Mouse (Mus musculus) limb, embryonic 10.5 days (tissue): ENCODE measurements at regions not wholly inside any gene's neighbourhood (a gene's known extent, or its start where the extent isn't known, plus 50 kb on each side); places are given as distances from the start of the nearest gene placed in this dataset.

ENCODE experiments used
- DNase-seq: peaks from one replicate; pipeline ENCODE4 v3.0.0-alpha.2; 2017; ENCODE audit warnings: low spot score
- H3K27ac ChIP-seq: fragments of 300-500 bp; sonication (generic); 2 replicates; pipeline ENCODE4 v1.5.1; 2016; ENCODE audit warnings: mild to moderate bottlenecking
- H3K27me3 ChIP-seq: fragments of 300-500 bp; sonication (generic); 2 replicates; pipeline ENCODE4 v1.6.1; 2016; ENCODE audit warnings: low read depth, mild to moderate bottlenecking; ENCODE audit not compliant: poor library complexity, severe bottlenecking
- H3K36me3 ChIP-seq: fragments of 300-500 bp; sonication (generic); 2 replicates; pipeline ENCODE4 v1.6.1; 2016; ENCODE audit warnings: mild to moderate bottlenecking, moderate library complexity
- H3K4me1 ChIP-seq: fragments of 300-500 bp; sonication (generic); 2 replicates; pipeline ENCODE4 v1.6.1; 2016
- H3K4me3 ChIP-seq: fragments of 300-500 bp; sonication (generic); 2 replicates; pipeline ENCODE4 v1.5.1; 2016; ENCODE audit warnings: mild to moderate bottlenecking, moderate library complexity
- H3K9me3 ChIP-seq: fragments of 300-500 bp; sonication (generic); replicated peaks from 2 replicates; pipeline ENCODE4 v1.6.1; 2016; ENCODE audit warnings: mild to moderate bottlenecking
- WGBS: fragments of 180-500 bp; shearing (Covaris S2); methylation state at CpG from one replicate; pipeline ENCODE4 v1.1.7; 2016; 5-methylcytosine and 5-hydroxymethylcytosine counted together

GRCm38 (mm10) chr6:135527879-135528278, 165.5 kb downstream of the Emp1 start:
- Histone ChIP-seq H3K9me3 (no peaks in the 10 kb centered on the region), H3K27ac (no peak overlapping the region), H3K27me3 (peaks cover 19% of the 10 kb centered on the region; the same call in 1 of the 2 replicates), H3K36me3 (no peaks in the 10 kb centered on the region), H3K4me3 (no peak overlapping the region), H3K4me1 (peaks cover 23% of the 10 kb centered on the region)
- 82% methylated on average over 4 of the region's 4 CpGs for WGBS
- no peak for DNase-seq

DNA sequence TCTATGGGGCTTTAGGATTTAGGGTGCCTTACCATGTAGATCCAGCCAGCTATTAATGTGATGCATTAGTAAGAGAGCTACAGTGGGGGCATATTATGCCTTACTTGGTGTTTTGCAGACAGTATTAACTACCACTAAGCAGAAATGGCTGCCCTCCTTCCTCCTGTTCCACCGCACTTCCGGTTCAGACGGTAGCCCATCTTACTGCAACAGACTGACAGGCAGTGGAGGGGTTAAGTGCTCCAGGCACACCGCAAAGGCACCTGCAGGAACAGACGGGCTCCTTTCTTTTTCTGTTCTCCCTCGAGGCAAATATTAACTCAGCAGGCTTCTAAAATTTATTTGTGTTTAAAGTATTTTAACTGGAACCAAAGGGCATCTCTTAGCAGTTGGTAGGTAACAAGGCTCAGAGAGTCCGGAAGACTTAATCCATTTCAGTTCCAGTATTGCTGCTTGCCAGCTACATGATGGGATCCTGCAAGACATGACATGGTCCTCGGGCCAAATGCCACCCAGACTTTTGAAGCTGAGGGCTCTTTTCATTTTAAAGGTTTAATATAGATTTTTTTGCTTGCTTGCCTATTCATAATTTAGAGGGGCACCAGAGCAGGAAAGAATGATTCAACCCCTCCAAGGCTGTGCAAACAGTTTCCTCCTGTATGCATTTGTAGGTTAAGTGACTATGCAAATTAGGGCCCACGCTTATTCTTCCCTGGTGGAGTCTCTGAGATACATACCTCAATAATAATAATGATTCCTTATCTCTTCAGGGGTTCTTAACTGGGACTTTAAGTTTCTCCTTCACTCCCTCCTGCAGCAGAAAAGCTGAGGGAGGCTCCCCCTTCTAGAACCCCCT, 177.7 kb downstream of the Emp1 start:
- H3K27me3 ChIP-seq: peaks cover 7% of the 10 kb centered on the region; the same call in 1 of the 2 replicates
- DNase-seq: no peak
- no peak overlapping the region for H3K4me3 ChIP-seq
- no peaks in the 10 kb centered on the region for H3K36me3 ChIP-seq
- H3K4me1 ChIP-seq: peaks cover 8% of the 10 kb centered on the region; the same call in 1 of the 2 replicates
- H3K9me3 ChIP-seq: no peaks in the 10 kb centered on the region
- whole genome bisulfite sequencing: 54% methylated on average over 9 of the region's 9 CpGs
- no peak overlapping the region for H3K27ac ChIP-seq

DNA sequence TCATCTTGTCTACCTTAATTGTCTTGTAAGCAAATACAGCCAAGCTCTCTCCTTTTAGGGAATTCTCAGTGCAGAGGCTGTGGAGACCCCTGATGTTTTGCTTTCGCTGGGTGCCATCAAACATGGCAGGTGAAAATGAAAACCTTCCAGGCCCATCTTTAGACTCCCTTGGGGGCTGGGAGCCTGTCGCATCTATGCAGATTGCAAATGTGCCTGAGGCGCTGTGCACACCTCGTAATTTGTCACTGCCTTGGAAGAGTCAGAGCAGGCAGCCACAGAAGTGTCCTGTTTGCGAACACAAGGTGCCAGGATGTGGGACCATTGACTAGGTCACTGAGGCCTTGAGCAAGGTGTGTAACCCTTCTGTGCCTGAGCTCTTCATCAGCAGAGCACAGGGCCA, 179.2 kb downstream of the Emp1 start:
- 62% methylated on average over 5 of the region's 5 CpGs for WGBS
- peaks cover 8% of the 10 kb centered on the region; the same call in 1 of the 2 replicates for H3K4me1 ChIP-seq
- H3K4me3 ChIP-seq: no peak overlapping the region
- H3K9me3 ChIP-seq: no peaks in the 10 kb centered on the region
- no peaks in the 10 kb centered on the region for H3K36me3 ChIP-seq
- H3K27ac ChIP-seq: no peak overlapping the region
- no peak for DNase-seq
- peaks cover 7% of the 10 kb centered on the region; the same call in 1 of the 2 replicates for H3K27me3 ChIP-seq

- H3K4me3 ChIP-seq: no peak overlapping the region
- peaks cover 7% of the 10 kb centered on the region; the same call in 1 of the 2 replicates for H3K27me3 ChIP-seq
- H3K36me3 ChIP-seq: no peaks in the 10 kb centered on the region
- 68% methylated on average over 5 of the region's 5 CpGs for WGBS
- no peak for DNase-seq
- H3K9me3 ChIP-seq: no peaks in the 10 kb centered on the region
- H3K27ac ChIP-seq: no peak overlapping the region
- peaks cover 8% of the 10 kb centered on the region; the same call in 1 of the 2 replicates for H3K4me1 ChIP-seq
These were observed 180.0 kb downstream of the Emp1 start for GRCm38 (mm10) chr6:135542356-135542755.

DNA sequence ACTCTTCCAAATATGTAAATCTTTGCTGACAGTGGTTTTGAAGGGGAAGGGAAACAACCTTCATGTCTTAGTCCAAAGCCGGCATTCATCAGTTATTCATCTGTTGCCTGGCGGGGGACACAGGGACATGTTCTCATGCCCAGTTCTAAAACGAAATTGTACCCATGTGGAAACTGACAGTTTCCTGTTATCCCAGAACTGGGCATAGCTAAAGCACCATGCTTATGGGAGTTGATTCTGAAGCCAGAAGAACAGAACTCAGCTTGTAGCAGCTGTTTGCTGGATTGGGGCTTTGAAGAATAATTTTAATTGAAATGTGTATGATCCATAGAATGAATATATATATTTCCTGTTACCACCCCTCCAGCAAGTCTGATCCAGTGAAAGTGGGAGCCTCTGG, 181.0 kb downstream of the Emp1 start:
- Histone ChIP-seq H3K4me3 (no peak overlapping the region), H3K4me1 (peaks cover 8% of the 10 kb centered on the region; the same call in 1 of the 2 replicates), H3K36me3 (no peaks in the 10 kb centered on the region), H3K9me3 (no peaks in the 10 kb centered on the region), H3K27me3 (peaks cover 7% of the 10 kb centered on the region; the same call in 1 of the 2 replicates), H3K27ac (no peak overlapping the region)
- no peak for DNase-seq
- 83% methylated on average over 3 of the region's 3 CpGs for WGBS

DNA sequence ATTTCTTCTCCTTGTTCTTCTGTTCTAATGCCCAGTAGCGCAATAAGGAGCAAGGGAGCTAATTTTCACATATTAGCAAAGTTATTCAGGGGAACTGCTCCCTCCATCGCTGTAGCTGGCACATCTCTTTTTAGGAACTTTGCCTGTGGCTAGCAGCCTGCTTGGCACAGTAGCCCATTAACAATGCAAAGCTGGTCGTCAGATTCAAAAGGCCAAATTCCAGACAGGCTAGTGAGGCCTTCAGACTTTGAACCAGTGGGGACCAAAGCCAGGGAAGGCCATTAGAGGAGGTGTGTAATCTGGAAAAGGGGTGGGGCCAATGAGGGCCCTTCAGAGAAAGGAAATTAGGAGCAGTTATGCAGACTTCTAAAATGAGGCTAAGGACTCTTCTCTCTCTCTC, 181.5 kb downstream of the Emp1 start:
- WGBS: 47% methylated on average over 3 of the region's 3 CpGs
- no peaks in the 10 kb centered on the region for H3K9me3 ChIP-seq
- peaks cover 8% of the 10 kb centered on the region; the same call in 1 of the 2 replicates for H3K4me1 ChIP-seq
- H3K27ac ChIP-seq: no peak overlapping the region
- no peak overlapping the region for H3K4me3 ChIP-seq
- H3K27me3 ChIP-seq: peaks cover 7% of the 10 kb centered on the region; the same call in 1 of the 2 replicates
- no peak for DNase-seq
- H3K36me3 ChIP-seq: no peaks in the 10 kb centered on the region

GRCm38 (mm10) chr6:135550368-135550950, 188.1 kb downstream of the Emp1 start:
- no peaks in the 10 kb centered on the region for H3K36me3 ChIP-seq
- H3K4me1 ChIP-seq: peaks cover 11% of the 10 kb centered on the region
- H3K27ac ChIP-seq: no peak overlapping the region
- 29% methylated on average over 3 of the region's 3 CpGs for WGBS
- H3K4me3 ChIP-seq: no peak overlapping the region
- no peaks in the 10 kb centered on the region for H3K27me3 ChIP-seq
- no peaks in the 10 kb centered on the region for H3K9me3 ChIP-seq
- DNase-seq: no peak

GRCm38 (mm10) chr6:135552396-135552795, 190.1 kb downstream of the Emp1 start:
- Histone ChIP-seq H3K27ac (no peak overlapping the region), H3K4me1 (peaks cover 11% of the 10 kb centered on the region), H3K4me3 (no peak overlapping the region), H3K36me3 (no peaks in the 10 kb centered on the region), H3K9me3 (no peaks in the 10 kb centered on the region), H3K27me3 (no peaks in the 10 kb centered on the region)
- WGBS: 90% methylated on average over 3 of the region's 3 CpGs
- no peak for DNase-seq

DNA sequence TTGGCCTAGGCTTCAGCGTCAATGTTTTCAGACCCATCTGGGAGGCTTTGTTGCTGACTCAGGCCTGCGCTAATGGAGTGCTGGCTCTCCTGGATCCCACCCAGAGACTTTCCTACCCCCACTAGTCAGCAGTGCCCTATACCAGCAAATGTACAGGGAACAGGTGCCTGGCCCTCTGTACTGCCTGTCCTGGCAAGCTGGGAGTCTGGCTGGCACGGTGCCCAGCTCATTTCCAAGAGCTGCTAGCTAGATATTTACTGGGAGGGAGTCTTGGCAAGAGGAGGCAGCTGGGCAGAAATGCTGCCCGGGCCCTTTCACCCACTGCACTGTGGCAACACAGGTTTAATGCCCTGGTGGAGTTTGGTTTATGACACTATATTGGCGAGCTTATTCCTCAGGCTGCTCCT, 197.2 kb downstream of the Emp1 start:
- H3K36me3 ChIP-seq: no peaks in the 10 kb centered on the region
- no peaks in the 10 kb centered on the region for H3K9me3 ChIP-seq
- 89% methylated on average over 5 of the region's 5 CpGs for WGBS
- H3K4me3 ChIP-seq: no peak overlapping the region
- H3K4me1 ChIP-seq: no peaks in the 10 kb centered on the region
- no peaks in the 10 kb centered on the region for H3K27me3 ChIP-seq
- H3K27ac ChIP-seq: no peak overlapping the region
- no peak for DNase-seq

GRCm38 (mm10) chr6:135562267-135562666, 199.9 kb downstream of the Emp1 start:
- no peak for DNase-seq
- 95% methylated on average over 2 of the region's 2 CpGs for WGBS

GRCm38 (mm10) chr6:135563766-135564165, 201.4 kb downstream of the Emp1 start:
- Histone ChIP-seq H3K27ac (no peak overlapping the region), H3K4me1 (no peaks in the 10 kb centered on the region), H3K9me3 (no peaks in the 10 kb centered on the region), H3K4me3 (no peak overlapping the region), H3K27me3 (no peaks in the 10 kb centered on the region), H3K36me3 (no peaks in the 10 kb centered on the region)
- no peak for DNase-seq

More at GRCm38 (mm10) chr6:135562267-135562666, 199.9 kb downstream of the Emp1 start:
- H3K27me3 ChIP-seq: no peaks in the 10 kb centered on the region
- H3K9me3 ChIP-seq: no peaks in the 10 kb centered on the region
- H3K27ac ChIP-seq: no peak overlapping the region
- no peaks in the 10 kb centered on the region for H3K36me3 ChIP-seq
- H3K4me1 ChIP-seq: no peaks in the 10 kb centered on the region
- no peak overlapping the region for H3K4me3 ChIP-seq

DNA sequence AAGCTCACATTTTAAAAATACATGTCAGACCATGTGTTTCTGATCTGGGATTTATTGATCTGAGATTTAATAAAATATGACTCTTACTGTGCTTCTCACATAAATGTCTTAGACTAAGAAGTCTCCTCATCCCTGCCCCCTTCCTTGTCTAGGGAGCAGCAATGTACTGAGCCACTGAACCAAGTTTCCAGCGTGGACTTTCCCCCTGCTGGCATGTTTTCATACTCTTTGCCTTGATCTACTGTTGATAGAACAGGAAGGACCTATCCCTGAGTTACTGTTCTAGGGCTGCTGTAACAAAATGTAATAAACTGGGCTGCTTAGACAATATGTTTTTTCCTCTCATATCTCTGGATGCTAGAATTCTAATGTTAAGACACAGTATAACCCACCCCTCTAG, 206.7 kb downstream of the Emp1 start:
- WGBS: 72% methylated on average over 1 of the region's 1 CpGs
- no peak overlapping the region for H3K27ac ChIP-seq
- DNase-seq: no peak
- no peak overlapping the region for H3K4me3 ChIP-seq
- no peaks in the 10 kb centered on the region for H3K4me1 ChIP-seq
- no peaks in the 10 kb centered on the region for H3K27me3 ChIP-seq
- no peaks in the 10 kb centered on the region for H3K36me3 ChIP-seq
- H3K9me3 ChIP-seq: no peaks in the 10 kb centered on the region

- no peaks in the 10 kb centered on the region for H3K9me3 ChIP-seq
- no peak overlapping the region for H3K4me3 ChIP-seq
- no peak for DNase-seq
- H3K4me1 ChIP-seq: no peaks in the 10 kb centered on the region
- no peaks in the 10 kb centered on the region for H3K36me3 ChIP-seq
- H3K27me3 ChIP-seq: no peaks in the 10 kb centered on the region
- no peak overlapping the region for H3K27ac ChIP-seq
- WGBS: 91% methylated on average over 2 of the region's 2 CpGs
These were observed 212.9 kb downstream of the Emp1 start for GRCm38 (mm10) chr6:135575294-135575693.
